Mouse (Mus musculus) liver, postnatal 0 days (tissue): ENCODE measurements at regions not wholly inside any gene's neighbourhood (a gene's known extent, or its start where the extent isn't known, plus 50 kb on each side); places are given as distances from the start of the nearest gene placed in this dataset.
A peak's percentile ranks its signal among the peaks of the same experiment; 100 is the strongest.

Experiments
- CTCF ChIP-seq: sonication (generic); IDR thresholded peaks from 2 replicates; pipeline ENCODE4 v1.5.1; 2016; ENCODE audit warnings: antibody characterized with exemption, low read depth
- EP300 ChIP-seq: IDR thresholded peaks from 2 replicates; pipeline ENCODE4 v1.6.1; 2016; ENCODE audit warnings: antibody characterized with exemption, low read depth, mild to moderate bottlenecking

GRCm38 (mm10) chr3:138612884-138613653 lies 87.1 kb downstream of the Eif4e start:
- TF ChIP-seq CTCF (no peak), EP300 (peak; percentile 89)
